Mouse (Mus musculus): ENCODE measurements around the gene Slc35e2. TPM values are rescaled to one million over a fixed set of nuclear protein-coding genes. Genes with fewer than 3 reads are reported as not detected.

Slc35e2 gene
- polyA plus RNA-seq, 1 experiment from 2014 or later, result 15.9 TPM

DNA sequence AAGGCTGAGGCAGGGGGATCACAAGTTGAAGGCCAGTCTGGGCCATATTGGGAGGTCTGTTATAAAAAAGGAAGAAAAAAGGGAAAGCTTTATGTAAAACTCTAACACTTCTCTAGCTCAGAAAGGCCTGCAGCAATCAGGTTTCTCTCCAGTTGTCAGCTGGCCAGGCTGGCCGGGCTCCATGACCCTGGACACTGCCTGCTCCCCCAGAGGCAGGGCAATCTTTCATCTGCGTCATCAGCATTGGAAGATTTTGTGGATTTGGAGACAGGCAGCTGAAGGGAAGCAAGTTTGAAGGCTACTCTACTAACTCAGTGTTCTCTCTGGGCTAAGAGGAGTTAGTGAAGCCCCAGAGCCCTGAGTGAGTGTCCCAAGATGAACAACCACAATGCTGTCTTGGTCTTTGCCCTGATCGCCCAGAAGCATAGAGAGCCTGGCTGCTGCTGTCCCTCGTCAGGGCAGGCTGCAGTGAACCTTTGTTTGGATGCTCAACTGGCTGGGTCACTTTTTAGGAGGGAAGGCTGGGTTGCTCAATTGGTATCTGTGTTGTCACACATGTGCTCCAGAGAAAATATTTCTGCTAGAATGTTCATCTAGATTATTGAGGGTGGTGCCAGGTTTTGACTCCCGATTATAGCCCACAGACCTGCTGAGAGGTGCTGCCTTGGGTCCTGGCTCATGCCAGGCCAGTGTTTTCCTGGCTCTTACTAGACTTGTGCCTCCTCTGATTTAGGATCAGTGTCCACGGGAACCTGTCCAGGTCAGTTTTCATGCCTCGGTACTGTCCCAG is 22.7 kb upstream of the Slc35e2 start:
- Histone ChIP-seq H3K36me3 (peaks cover 61% of the 10 kb centered on the region), H3K27me3 (no peaks in the 10 kb centered on the region), H3K4me1 (replicated peaks) (no peaks in the 10 kb centered on the region), H3K9ac (no peak overlapping the region), H3K4me2 (no peak overlapping the region), H3K27ac (no peak overlapping the region), H3K4me3 (no peak overlapping the region), H3K9me3 (no peaks in the 10 kb centered on the region)
- WGBS, result 94% methylated on average over 7 of the region's 7 CpGs
- no peak for ATAC-seq (ENCODE audit: low FRiP score)

- no peak for ATAC-seq (ENCODE audit: low FRiP score)
- no peak overlapping the region for H3K4me3 ChIP-seq
- H3K9ac ChIP-seq, result no peak overlapping the region
- H3K9me3 ChIP-seq, result no peaks in the 10 kb centered on the region
- peaks cover 80% of the 10 kb centered on the region for H3K36me3 ChIP-seq
- no peaks in the 10 kb centered on the region for H3K4me1 ChIP-seq (replicated peaks)
- no peak overlapping the region for H3K4me2 ChIP-seq
- H3K27me3 ChIP-seq, result no peaks in the 10 kb centered on the region
- no peak overlapping the region for H3K27ac ChIP-seq
- WGBS, result 33% methylated on average over 1 of the region's 1 CpGs
These were observed 20.8 kb upstream of the Slc35e2 start for GRCm38 (mm10) chr4:155580420-155580819.

- Histone ChIP-seq H3K9me3 (no peaks in the 10 kb centered on the region), H3K27ac (no peak overlapping the region), H3K4me3 (no peak overlapping the region), H3K36me3 (peaks cover 87% of the 10 kb centered on the region), H3K9ac (no peak overlapping the region), H3K4me2 (no peak overlapping the region), H3K27me3 (no peaks in the 10 kb centered on the region), H3K4me1 (replicated peaks) (no peaks in the 10 kb centered on the region)
- ATAC-seq (ENCODE audit: low FRiP score), result no peak
- WGBS, result 91% methylated on average over 6 of the region's 6 CpGs
These were observed 18.8 kb upstream of the Slc35e2 start for GRCm38 (mm10) chr4:155582279-155582905.

DNA sequence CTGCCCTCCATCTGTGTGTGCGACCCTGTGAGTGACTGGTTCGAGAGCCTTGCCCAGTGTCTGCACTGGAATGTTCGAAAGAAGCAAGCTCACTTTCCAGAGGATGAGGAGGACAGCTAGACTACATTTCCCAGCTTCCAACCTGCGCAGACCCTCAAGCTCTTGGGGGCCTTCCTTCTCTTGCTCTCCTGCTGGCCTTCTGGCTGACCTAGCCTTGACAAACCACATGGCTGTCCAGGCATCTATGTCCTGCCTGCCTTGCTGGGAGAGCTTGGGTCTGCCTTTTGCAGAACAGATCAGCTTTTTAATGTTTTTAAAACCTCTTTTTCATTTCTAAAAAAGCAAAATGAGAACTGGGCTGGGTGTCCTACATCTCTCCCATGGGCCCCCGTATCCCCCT is 11.9 kb upstream of the Slc35e2 start:
- H3K27me3 ChIP-seq, result no peaks in the 10 kb centered on the region
- no peak for ATAC-seq (ENCODE audit: low FRiP score)
- no peak overlapping the region for H3K9ac ChIP-seq
- 88% methylated on average over 5 of the region's 5 CpGs for WGBS
- H3K36me3 ChIP-seq, result peaks cover 69% of the 10 kb centered on the region
- no peak overlapping the region for H3K27ac ChIP-seq
- H3K4me3 ChIP-seq, result no peak overlapping the region
- no peak overlapping the region for H3K4me2 ChIP-seq
- no peaks in the 10 kb centered on the region for H3K9me3 ChIP-seq
- no peaks in the 10 kb centered on the region for H3K4me1 ChIP-seq (replicated peaks)

- 88% methylated on average over 7 of the region's 7 CpGs for WGBS
- Histone ChIP-seq H3K4me2 (no peak overlapping the region), H3K4me3 (no peak overlapping the region), H3K27ac (no peak overlapping the region), H3K4me1 (replicated peaks) (no peaks in the 10 kb centered on the region), H3K27me3 (no peaks in the 10 kb centered on the region), H3K9ac (no peak overlapping the region), H3K9me3 (no peaks in the 10 kb centered on the region), H3K36me3 (peaks cover 51% of the 10 kb centered on the region)
- ATAC-seq (ENCODE audit: low FRiP score), result no peak
These were observed 10.1 kb upstream of the Slc35e2 start for GRCm38 (mm10) chr4:155591012-155591719.

DNA sequence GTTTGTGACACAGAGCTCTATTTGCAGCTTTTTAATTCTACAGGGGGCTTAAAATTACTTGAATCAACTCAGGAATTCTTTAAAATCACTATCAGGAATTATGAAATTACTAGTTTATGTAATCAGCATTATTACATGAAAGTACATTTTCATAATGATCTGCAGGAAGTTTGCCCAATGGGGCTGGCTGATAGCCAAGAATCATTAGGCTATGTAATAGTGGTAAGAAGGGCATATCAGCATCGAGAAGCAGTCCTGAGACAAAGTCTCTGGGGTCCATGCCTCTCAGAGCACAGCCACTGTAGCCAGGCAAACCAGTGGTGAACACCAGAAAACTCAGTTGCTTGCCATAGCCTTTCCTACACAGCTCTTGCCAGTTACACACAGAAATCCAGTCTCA is 7.4 kb upstream of the Slc35e2 start:
- peaks cover 25% of the 10 kb centered on the region for H3K36me3 ChIP-seq
- ATAC-seq (ENCODE audit: low FRiP score), result no peak
- H3K27me3 ChIP-seq, result no peaks in the 10 kb centered on the region
- no peak overlapping the region for H3K4me2 ChIP-seq
- no peaks in the 10 kb centered on the region for H3K9me3 ChIP-seq
- no peak overlapping the region for H3K4me3 ChIP-seq
- 62% methylated on average over 1 of the region's 1 CpGs for WGBS
- no peak overlapping the region for H3K9ac ChIP-seq
- H3K27ac ChIP-seq, result no peak overlapping the region
- no peaks in the 10 kb centered on the region for H3K4me1 ChIP-seq (replicated peaks)

GRCm38 (mm10) chr4:155595777-155596176 is 5.4 kb upstream of the Slc35e2 start:
- no peak for ATAC-seq (ENCODE audit: low FRiP score)
- Histone ChIP-seq H3K9ac (no peak overlapping the region), H3K9me3 (no peaks in the 10 kb centered on the region), H3K4me1 (replicated peaks) (peaks cover 5% of the 10 kb centered on the region; the same call in 1 of the 2 replicates), H3K36me3 (peaks cover 6% of the 10 kb centered on the region; the same call in 1 of the 2 replicates), H3K27ac (no peak overlapping the region), H3K27me3 (no peaks in the 10 kb centered on the region), H3K4me2 (no peak overlapping the region), H3K4me3 (no peak overlapping the region)
- WGBS, result 91% methylated on average over 3 of the region's 3 CpGs

GRCm38 (mm10) chr4:155596606-155597005 is 4.6 kb upstream of the Slc35e2 start:
- Histone ChIP-seq H3K27ac (no peak overlapping the region), H3K27me3 (no peaks in the 10 kb centered on the region), H3K4me2 (no peak overlapping the region), H3K36me3 (no peaks in the 10 kb centered on the region), H3K4me3 (no peak overlapping the region), H3K9ac (no peak overlapping the region), H3K4me1 (replicated peaks) (peaks cover 5% of the 10 kb centered on the region; the same call in 1 of the 2 replicates), H3K9me3 (no peaks in the 10 kb centered on the region)
- 82% methylated on average over 5 of the region's 5 CpGs for WGBS
- ATAC-seq (ENCODE audit: low FRiP score), result no peak

DNA sequence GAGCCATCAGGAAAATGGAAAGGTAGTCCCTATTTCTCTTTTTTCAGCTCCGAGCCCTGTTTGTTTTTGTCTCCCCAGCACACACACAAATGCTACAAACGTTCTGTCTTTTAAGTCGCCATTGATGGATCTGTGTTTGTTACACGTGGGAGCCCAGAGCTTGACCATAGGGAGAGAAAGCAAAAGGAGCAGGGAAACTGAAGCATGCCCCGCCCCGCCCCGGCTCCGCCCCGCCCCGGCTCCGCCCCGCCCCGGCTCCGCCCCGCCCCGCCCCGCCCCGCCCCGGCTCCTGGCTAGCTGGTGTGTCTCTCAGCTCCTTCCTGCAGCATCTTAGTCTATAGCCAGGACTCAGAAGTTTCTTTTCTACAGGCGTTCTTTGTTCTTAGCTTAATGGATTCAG is 2.7 kb upstream of the Slc35e2 start:
- no peaks in the 10 kb centered on the region for H3K9me3 ChIP-seq
- H3K27me3 ChIP-seq, result no peaks in the 10 kb centered on the region
- H3K4me1 ChIP-seq (replicated peaks), result peaks cover 20% of the 10 kb centered on the region
- H3K36me3 ChIP-seq, result no peaks in the 10 kb centered on the region
- no peak overlapping the region for H3K4me2 ChIP-seq
- no peak overlapping the region for H3K9ac ChIP-seq
- 18% methylated on average over 20 of the region's 20 CpGs for WGBS
- H3K4me3 ChIP-seq, result no peak overlapping the region
- ATAC-seq (ENCODE audit: low FRiP score), result no peak
- H3K27ac ChIP-seq, result no peak overlapping the region

DNA sequence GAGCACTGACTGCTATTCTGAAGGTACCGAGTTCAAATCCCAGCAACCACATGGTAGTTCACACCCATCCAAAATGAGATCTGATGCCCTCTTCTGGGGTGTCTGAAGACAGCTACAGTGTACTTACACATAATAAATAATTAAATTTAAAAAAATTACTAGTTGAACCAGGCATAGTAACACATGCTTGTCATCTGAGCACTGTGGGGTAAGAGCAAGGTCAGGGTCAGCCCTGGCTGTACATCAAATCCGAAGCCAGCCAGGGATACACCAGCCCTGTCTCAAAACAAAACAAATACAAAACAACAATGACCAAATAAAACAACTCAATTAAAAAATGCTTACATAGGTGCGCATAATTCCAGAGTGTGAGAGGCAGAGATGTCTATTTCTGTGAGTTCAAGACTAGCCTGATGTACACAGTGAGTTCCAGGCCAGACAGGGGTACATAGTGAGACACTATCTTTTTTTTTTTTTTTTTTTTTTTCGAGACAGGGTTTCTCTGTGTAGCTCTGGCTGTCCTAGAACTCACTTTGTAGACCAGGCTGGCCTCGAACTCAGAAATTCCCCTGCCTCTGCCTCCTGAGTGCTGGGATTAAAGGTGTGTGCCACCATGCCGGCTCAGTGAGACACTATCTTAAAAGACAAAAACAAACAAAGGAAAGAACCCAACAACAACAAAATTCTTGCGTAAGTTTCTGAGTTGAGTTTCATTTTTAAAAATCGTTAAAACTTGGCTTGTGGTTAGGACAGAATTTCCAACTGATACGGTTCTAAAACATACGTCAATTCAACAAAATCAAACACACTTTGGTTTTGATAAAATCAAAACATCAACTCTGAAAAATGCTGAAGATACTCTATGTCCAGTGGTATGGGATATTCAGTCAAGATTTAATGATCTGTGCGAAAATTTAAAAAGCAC is 1.1 kb upstream of the Slc35e2 start:
- Histone ChIP-seq H3K4me3 (peak overlapping the region; percentile 97), H3K9me3 (no peaks in the 10 kb centered on the region), H3K4me2 (peak overlapping the region; percentile 90), H3K36me3 (no peaks in the 10 kb centered on the region), H3K27me3 (no peaks in the 10 kb centered on the region), H3K27ac (peak overlapping the region; percentile 99), H3K9ac (peak overlapping the region; percentile 99), H3K4me1 (replicated peaks) (peaks cover 28% of the 10 kb centered on the region)
- no peak for ATAC-seq (ENCODE audit: low FRiP score)
- 94% methylated on average over 11 of the region's 11 CpGs for WGBS

GRCm38 (mm10) chr4:155601997-155602456 is 811 bp downstream of the Slc35e2 start:
- peak overlapping the region; percentile 90 for H3K4me2 ChIP-seq
- peaks cover 28% of the 10 kb centered on the region for H3K4me1 ChIP-seq (replicated peaks)
- no peaks in the 10 kb centered on the region for H3K9me3 ChIP-seq
- H3K36me3 ChIP-seq, result peaks cover 7% of the 10 kb centered on the region; the same call in 1 of the 2 replicates
- H3K4me3 ChIP-seq, result peak overlapping the region; percentile 97
- H3K27ac ChIP-seq, result peak overlapping the region; percentile 99
- no peaks in the 10 kb centered on the region for H3K27me3 ChIP-seq
- peak overlapping the region; percentile 99 for H3K9ac ChIP-seq
- WGBS, result 3% methylated on average over 31 of the region's 31 CpGs
- no peak for ATAC-seq (ENCODE audit: low FRiP score)

Measured in hindbrain, embryonic 13.5 days (tissue).